Mouse (Mus musculus): ENCODE results near the gene Olah.
A peak's percentile ranks its signal among the peaks of the same experiment; 100 is the strongest.

The Olah gene

DNA sequence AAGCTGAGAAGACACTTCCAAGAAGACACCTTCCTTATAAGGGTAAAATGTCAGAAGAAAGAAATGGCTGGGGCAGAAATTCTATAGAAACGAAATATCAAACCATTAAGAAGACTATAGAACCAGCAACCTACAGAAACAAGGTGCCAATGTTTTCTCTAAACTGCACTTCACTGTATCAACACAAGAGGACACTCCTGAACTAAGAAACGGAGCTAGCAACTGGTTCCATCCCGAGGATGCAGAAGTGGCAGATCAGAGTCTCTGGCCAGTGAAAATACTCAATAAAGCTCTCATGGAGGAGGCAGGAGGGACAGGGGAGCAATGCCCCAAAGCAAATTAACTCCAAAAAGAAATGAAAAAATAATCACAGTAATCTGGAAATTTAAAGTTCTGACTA lies 48.1 kb downstream of the Olah start:
- no peak for DNase-seq

DNA sequence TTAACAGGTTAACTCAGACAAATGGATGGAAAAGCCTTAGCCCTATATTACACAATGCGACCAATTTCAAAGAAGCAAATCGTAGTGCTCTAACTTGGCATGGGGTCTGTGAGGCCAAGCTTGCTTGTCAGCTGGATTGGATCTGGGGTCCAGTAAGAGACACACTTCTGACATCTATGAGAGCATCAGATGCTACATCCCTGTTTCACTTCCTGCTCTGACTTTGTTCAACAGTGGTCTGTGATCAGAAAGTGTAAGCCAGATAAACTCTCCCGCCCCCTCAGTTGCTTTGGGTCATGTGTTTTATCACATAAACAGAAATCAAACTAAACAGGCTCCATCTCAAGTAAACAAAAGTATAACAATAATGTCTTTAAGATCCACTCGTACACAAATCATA lies 48.6 kb downstream of the Olah start:
- DNase-seq = no peak

GRCm38 (mm10) chr2:3335611-3336301 lies 61.3 kb downstream of the Olah start, which contains the start of gene Acbd7:
Gene Acbd7 (plus strand): TSS chr2:3336168.
- DNase-seq = peak; percentile 71

- no peak for DNase-seq
Observed at GRCm38 (mm10) chr2:3333761-3334160, 63.2 kb downstream of the Olah start.

DNA sequence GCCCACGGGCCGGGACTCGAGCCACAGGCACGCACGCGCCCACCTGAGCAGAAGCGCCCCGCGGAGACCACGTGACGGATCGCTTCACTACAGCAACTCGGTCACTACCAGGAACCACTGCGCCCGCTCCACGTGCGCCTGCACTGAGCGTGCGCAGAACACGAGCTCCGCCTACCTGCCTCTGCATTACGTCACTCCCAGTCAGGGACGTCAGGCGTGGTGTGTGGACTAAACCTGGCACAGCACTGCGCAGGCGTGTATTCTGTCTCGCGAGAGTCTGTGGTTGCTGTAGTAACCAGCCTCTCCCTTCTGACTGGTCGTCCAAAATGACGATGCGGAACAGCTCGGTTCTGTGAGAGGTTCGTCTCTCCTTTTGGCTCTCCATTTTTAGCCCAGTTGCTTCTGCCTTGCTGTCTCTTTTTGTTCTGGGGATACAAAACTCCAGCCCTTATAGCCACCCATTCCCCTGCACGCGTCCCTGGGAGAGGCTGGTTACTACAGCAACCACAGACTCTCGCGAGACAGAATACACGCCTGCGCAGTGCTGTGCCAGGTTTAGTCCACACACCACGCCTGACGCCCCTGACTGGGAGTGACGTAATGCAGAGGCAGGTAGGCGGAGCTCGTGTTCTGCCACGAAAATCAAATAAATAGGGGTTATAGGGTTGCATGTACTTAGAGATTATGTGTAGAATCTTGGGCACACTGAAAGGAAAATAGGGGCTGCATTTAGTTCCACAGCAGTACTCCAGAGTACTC lies 64.3 kb downstream of the Olah start, which contains the start of gene Rpp38:
Rpp38 (minus strand) TSS at position 160 of the 759 bp plus-strand sequence.
- DNase-seq = peak; percentile 100

- DNase-seq = no peak
Observed at GRCm38 (mm10) chr2:3332056-3332455, 65.0 kb downstream of the Olah start.

DNA sequence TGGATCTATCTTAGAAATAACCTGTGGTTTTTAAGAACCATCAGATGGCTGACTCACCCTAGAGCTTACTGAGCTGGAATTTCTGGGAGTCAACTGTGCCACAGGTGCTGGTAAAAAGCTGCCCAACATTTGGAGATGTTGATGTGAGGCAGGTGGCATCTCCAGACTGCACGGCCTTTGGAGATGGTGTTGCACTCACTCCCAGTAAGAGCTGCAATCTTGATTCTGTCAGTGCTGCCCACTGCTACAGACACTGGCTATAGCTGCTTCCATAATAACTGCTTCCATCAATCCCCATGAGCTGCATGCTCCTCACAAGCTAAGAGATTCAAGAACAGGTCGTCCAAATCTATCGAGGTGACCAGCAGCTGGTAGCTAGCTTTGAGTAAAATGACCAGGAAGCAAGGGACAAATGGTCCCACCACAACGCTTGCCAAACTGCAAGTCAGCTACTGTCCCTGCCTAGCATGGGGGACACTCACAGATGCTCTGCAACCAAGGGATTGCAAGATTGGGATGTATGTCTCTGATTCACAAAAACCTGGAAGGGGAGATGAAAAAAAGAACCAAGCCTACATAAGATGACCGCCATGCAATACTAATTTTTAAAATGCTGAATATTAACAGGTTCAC lies 65.8 kb downstream of the Olah start:
- DNase-seq = no peak

GRCm38 (mm10) chr2:3327351-3327750 lies 69.7 kb downstream of the Olah start:
- DNase-seq = no peak

GRCm38 (mm10) chr2:3326547-3326946 lies 70.5 kb downstream of the Olah start:
- DNase-seq = no peak

DNA sequence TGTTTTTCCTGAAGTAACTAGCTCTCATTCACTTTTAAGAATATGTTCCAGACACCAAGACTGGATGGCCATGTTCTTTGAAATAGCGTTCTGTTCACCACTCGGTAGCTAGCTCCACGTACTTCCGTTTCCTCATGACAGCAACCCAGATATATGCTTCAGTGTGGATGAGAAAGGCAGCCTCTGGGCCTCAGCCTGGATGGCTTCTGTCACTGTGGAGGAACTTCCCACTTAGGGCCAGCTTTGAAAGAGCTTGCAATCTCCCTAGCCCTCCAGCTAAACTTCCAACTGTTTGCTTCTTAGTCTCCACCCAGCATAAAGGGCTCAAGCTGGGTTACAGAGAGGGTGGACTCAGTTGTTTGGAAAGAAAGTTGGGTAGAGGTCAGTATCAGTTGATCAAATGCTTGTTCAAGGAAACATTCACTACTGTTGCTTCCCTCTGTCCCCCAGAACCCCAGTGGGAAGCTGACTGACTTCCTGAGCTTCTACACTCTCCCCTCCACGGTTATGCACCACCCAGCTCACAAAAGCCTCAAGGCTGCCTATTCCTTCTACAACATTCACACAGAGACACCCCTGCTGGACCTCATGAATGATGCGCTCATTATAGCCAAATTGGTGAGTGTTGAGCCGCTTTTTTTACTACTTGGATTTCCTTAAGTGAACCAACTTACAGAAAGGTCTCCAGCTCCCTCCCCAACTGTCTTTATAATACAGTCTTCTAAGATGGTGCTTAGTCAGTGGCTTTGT lies 72.5 kb downstream of the Olah start:
- DNase-seq = no peak

DNA sequence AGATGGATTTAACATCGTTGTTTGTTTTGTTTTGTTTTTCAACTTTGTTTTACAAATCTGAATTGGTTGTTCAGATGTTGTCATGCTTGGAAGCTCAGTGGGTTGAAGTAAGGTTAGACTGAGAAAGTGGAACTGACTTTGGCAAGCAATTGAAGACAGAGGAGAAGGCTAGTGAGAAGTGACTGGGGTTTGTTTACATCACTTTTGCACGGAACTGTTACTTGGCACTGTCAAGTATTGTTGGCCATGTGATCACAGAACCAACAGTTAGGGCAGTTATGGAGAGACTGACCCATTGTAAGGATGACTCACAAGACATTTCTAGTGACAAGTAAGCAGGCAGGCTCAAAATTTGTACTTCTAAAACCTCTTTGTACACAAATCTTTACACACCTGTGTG lies 73.9 kb downstream of the Olah start:
- DNase-seq = no peak

- peak; percentile 59 for DNase-seq
Observed at GRCm38 (mm10) chr2:3305426-3306025, 91.5 kb downstream of the Olah start.

- no peak for DNase-seq
Observed at GRCm38 (mm10) chr2:3295826-3296225, 101.2 kb downstream of the Olah start.

DNA sequence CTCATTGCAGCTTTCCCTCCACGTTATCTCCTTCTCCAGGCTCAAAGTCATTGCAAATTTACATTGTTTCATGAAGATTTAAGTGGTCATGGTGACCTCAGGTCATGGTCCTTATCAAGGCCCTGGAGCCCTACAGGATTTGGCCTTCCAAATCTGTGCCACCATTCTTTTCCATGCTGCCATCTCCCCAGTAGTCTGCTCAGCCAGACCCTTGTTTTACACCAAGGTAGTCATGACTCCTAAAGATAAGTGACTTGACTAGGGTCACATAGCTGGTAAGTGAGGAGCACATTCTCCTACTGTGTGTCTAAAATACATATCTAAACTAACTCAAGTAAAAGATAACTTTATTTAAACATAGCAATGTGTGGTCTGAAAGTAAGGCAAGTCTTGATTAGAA lies 104.8 kb downstream of the Olah start:
- DNase-seq = no peak
